In the genomic region with DNA sequence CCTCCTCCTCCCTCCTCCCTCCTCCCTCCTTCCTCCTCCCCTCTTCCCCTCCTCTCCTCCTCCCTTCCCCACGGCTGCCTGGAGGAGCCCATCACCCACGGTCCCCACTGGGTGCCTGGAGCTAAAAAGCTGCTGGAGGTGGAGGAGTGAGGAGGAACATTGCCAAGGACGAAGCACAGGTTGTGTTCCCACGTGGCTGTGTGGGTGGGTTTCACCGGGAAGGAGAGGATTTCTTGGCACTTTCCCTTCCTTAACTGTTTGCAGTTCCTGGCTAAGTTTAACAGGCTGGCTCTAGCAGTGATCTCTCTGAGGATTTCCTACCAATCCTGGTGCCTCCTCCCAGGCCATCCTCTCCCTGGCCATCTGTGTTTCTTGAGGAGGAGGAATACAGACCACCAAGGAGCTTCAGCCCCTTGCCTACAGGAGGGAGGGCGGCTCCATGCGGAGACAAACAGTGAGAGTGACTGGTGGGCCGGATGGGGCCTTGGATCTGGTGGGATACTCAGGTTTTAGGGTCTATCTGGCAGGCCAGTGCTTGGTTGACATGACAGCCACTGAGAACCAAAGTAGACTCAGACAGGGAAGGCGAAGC, we compare ENCODE assay signal across 9 mouse cellular contexts. TPM values are rescaled to one million over a fixed set of nuclear protein-coding genes. Genes with fewer than 3 reads are reported as not detected.
DNase-seq lines count a peak whose midpoint lies in the region; ATAC-seq and TF ChIP-seq lines count a peak whose summit lies in the region.
"Had no signal": no experiment of that assay in that cellular context is flagged by ENCODE, and none has a peak within 500 bp of the region (broad histone marks: within the 10 kb centered on the region; RNA-seq: fewer than 3 reads in every experiment).

No protein-coding gene starts in this region.

- no peak overlapping the region for H3K9ac ChIP-seq in hindbrain, embryonic 15.5 days
- H3K9ac ChIP-seq in hindbrain, postnatal 0 days (replicated peaks; ENCODE audit: low read length) = no peak overlapping the region
- H3K9ac ChIP-seq in lung, postnatal 0 days (replicated peaks; ENCODE audit: low read depth) = no peak overlapping the region
- H3K9ac ChIP-seq: hindbrain, embryonic 14.5 days had no signal

- TF ChIP-seq EP300 in lung, postnatal 0 days (IDR thresholded peaks at IDR 0.05) = no peak

- DNase-seq in hindbrain, postnatal 0 days (ENCODE audit: low spot score) = no peak
- DNase-seq in frontal cortex, adult 2 months (ENCODE audit: extremely low spot score in 1 of 2, low spot score in 1 of 2) = peak; percentile 90 to 97
- peak; percentile 89 for DNase-seq in layer of hippocampus, adult 9-11 months
- DNase-seq in right cerebral cortex, postnatal 25 days = peak; percentile 89
- DNase-seq in lung, postnatal 0 days (ENCODE audit: low spot score) = no peak
- DNase-seq: gastrocnemius, postnatal 14 days had no signal

- 0 out of 2 replicates have a peak overlapping the region, but pooled peaks have one; percentile 20 for H3K27ac ChIP-seq in hindbrain, embryonic 15.5 days (replicated peaks)
- H3K27ac ChIP-seq in hindbrain, postnatal 0 days = no peak overlapping the region
- H3K27ac ChIP-seq in lung, postnatal 0 days (ENCODE audit: low read length) = no peak overlapping the region

- no peak overlapping the region for H3K4me3 ChIP-seq in hindbrain, embryonic 15.5 days
- no peak overlapping the region for H3K4me3 ChIP-seq in hindbrain, postnatal 0 days (ENCODE audit: low read length)
- H3K4me3 ChIP-seq in lung, postnatal 0 days (ENCODE audit: low read depth, low read length) = no peak overlapping the region

- no peaks in the 10 kb centered on the region for H3K36me3 ChIP-seq in hindbrain, embryonic 15.5 days
- H3K36me3 ChIP-seq in hindbrain, postnatal 0 days (ENCODE audit: insufficient read depth, low read length) = no peaks in the 10 kb centered on the region
- H3K36me3 ChIP-seq in lung, postnatal 0 days (ENCODE audit: insufficient read depth, low read length) = no peaks in the 10 kb centered on the region

- WGBS in hindbrain, embryonic 15.5 days = 55% methylated on average over 8 of the region's 9 CpGs
- 55% methylated on average over 7 of the region's 9 CpGs for whole genome bisulfite sequencing in hindbrain, postnatal 0 days
- WGBS in lung, postnatal 0 days = 48% methylated on average over 9 of the region's 9 CpGs

- TF ChIP-seq CTCF in hindbrain, postnatal 0 days (IDR thresholded peaks at IDR 0.05; ENCODE audit: low read depth) = no peak
- no peak for TF ChIP-seq CTCF in lung, postnatal 0 days (IDR thresholded peaks at IDR 0.05)

- H3K4me2 ChIP-seq in hindbrain, embryonic 15.5 days = no peak overlapping the region
- no peak overlapping the region for H3K4me2 ChIP-seq in hindbrain, postnatal 0 days (ENCODE audit: low read depth, low read length)
- H3K4me2 ChIP-seq in lung, postnatal 0 days (replicated peaks; ENCODE audit: low read depth, low read length) = no peak overlapping the region
- H3K4me2 ChIP-seq: hindbrain, embryonic 14.5 days had no signal

- no peak for ATAC-seq in hindbrain, embryonic 15.5 days (ENCODE audit: low FRiP score, low read depth)
- ATAC-seq in hindbrain, postnatal 0 days = no peak
- ATAC-seq in lung, postnatal 0 days = no peak
- ATAC-seq in erythroblast, adult 5-6 weeks (replicated peaks; ENCODE audit: low FRiP score, poor library complexity, severe bottlenecking) = no peak

- peaks cover 66% of the 10 kb centered on the region for H3K4me1 ChIP-seq in hindbrain, embryonic 15.5 days (replicated peaks)
- H3K4me1 ChIP-seq in hindbrain, postnatal 0 days (ENCODE audit: insufficient read depth, low read length) = peaks cover 57% of the 10 kb centered on the region
- no peaks in the 10 kb centered on the region for H3K4me1 ChIP-seq in lung, postnatal 0 days (ENCODE audit: insufficient read depth, low read depth, low read length)

- H3K9me3 ChIP-seq in hindbrain, embryonic 15.5 days = no peaks in the 10 kb centered on the region
- H3K9me3 ChIP-seq in hindbrain, postnatal 0 days (ENCODE audit: low read length) = no peaks in the 10 kb centered on the region
- no peaks in the 10 kb centered on the region for H3K9me3 ChIP-seq in lung, postnatal 0 days (ENCODE audit: low read length)

- no peaks in the 10 kb centered on the region for H3K27me3 ChIP-seq in hindbrain, embryonic 15.5 days
- no peaks in the 10 kb centered on the region for H3K27me3 ChIP-seq in hindbrain, postnatal 0 days (ENCODE audit: insufficient read depth, low read length)
- no peaks in the 10 kb centered on the region for H3K27me3 ChIP-seq in lung, postnatal 0 days (replicated peaks; ENCODE audit: insufficient read depth, low read length)

RNA-seq across cellular contexts. Expression of a gene that starts 45.6 kb away (rescaled TPM):
- 5.3 and 8.2 TPM in 2 replicates for polyA plus RNA-seq in hindbrain, embryonic 15.5 days (2015; fragmentation: Nextera tagmentation; extraction: Ambion mirVana)
- total RNA-seq in hindbrain, postnatal 0 days (2014; rRNA removed) = 9.9 and 10.9 TPM in 2 replicates
- 9.0 and 13.3 TPM in 2 replicates for polyA plus RNA-seq in hindbrain, postnatal 0 days (2015; fragmentation: Nextera tagmentation; extraction: Ambion mirVana)
- polyA plus RNA-seq in frontal cortex, adult 2 months (2012; rRNA removed) = 11.2 and 12.0 TPM in 2 replicates
- 14.2 and 16.4 TPM in 2 replicates for polyA plus RNA-seq in lung, postnatal 0 days (2015; fragmentation: Nextera tagmentation; extraction: Ambion mirVana)
- total RNA-seq in erythroblast, adult 5-6 weeks (2015; ENCODE audit: low replicate concordance) = 17.9 and 19.0 TPM in 2 replicates
- 16.3 and 35.7 TPM in 2 replicates for total RNA-seq in erythroblast, adult 5-6 weeks (2017; ENCODE audit: low replicate concordance)

Comparison
In these comparisons a context has a peak if more than half of its experiments do, and no peak if none do; other contexts are left out.
1. DNase-seq: peak in frontal cortex, adult 2 months (2 of 2), layer of hippocampus, adult 9-11 months (single experiment) and right cerebral cortex, postnatal 25 days (single experiment); none in hindbrain, postnatal 0 days (single experiment) and lung, postnatal 0 days (single experiment).